Mouse (Mus musculus): ENCODE measurements at regions not wholly inside any gene's neighbourhood (a gene's known extent, or its start where the extent isn't known, plus 50 kb on each side); places are given as distances from the start of the nearest gene placed in this dataset.

DNA sequence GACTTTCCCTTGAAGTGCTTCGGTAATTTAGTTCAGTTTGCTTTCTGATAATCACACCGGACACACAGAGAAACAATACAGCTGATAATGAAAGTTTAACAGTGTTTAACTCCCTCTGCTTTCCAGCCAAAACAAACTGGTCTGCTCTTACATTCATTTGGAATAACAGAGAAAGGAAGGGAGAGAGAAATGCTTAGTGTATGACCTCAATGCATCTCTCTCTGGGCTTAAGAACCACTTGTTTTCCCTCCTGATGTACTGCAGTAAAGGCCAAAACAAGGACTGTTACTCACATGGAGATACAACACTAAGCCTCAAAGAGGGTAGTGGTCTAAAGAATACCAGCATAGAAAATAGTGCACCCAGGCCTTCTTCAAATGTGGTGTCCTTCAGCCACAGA lies 478.9 kb downstream of the Efnb2 start:
- TF ChIP-seq CTCF (IDR thresholded peaks at IDR 0.05; ENCODE audit: borderline replicate concordance, extremely low read depth, insufficient read depth, insufficient read length), result no peak
- no peak for TF ChIP-seq POLR2A (IDR thresholded peaks at IDR 0.05; ENCODE audit: borderline replicate concordance, extremely low read depth, insufficient read depth, insufficient read length, poor library complexity, severe bottlenecking)
